Comparison of ENCODE assay signal across 24 mouse cellular contexts in genomic region chr9:110706784-110707183, GRCm38 (mm10). TPM values are rescaled to one million over a fixed set of nuclear protein-coding genes. Genes with fewer than 3 reads are reported as not detected.
DNase-seq lines count a peak whose midpoint lies in the region; TF ChIP-seq lines count a peak whose summit lies in the region.
"Had no signal": no experiment of that assay in that cellular context is flagged by ENCODE, and none has a peak within 500 bp of the region (broad histone marks: within the 10 kb centered on the region; RNA-seq: fewer than 3 reads in every experiment).

No protein-coding gene starts in this region.

- WGBS in macrophage (ENCODE audit: missing documents), result 5% methylated on average over 5 of the region's 5 CpGs

- H3K27ac ChIP-seq in layer of hippocampus, adult 2 months, result no peak overlapping the region
- H3K27ac ChIP-seq in macrophage, result 0 out of 2 replicates have a peak overlapping the region, but pooled peaks have one; percentile 13
- H3K27ac ChIP-seq: forebrain, embryonic 13.5 days; gastrocnemius, adult 2 months; hindbrain, embryonic 12.5 days; kidney, postnatal 0 days had no signal

- peaks cover 14% of the 10 kb centered on the region for H3K79me2 ChIP-seq in macrophage (ENCODE audit: inconsistent target)

- no peak for DNase-seq in layer of hippocampus, adult 2 months (ENCODE audit: low spot score in 2 of 2)
- no peak for DNase-seq in layer of hippocampus, adult 9-10 months (ENCODE audit: low spot score)
- DNase-seq in A20 (ENCODE audit: low read depth, low spot score) (peak; percentile 75), MEL-GATA-1-ER (ENCODE audit: extremely low read depth, low read depth) (peak; percentile 36)
- DNase-seq in cerebellum, postnatal 4 days (ENCODE audit: low spot score in 2 of 2), result no peak
- DNase-seq in adrenal gland, adult 18-20 months (ENCODE audit: low spot score in 2 of 2), result no peak
- no peak for DNase-seq in cerebellum, adult 11 months
- DNase-seq: adrenal gland, postnatal 25 days; cerebellum, adult 18-20 months; cerebellum, postnatal 25 days; gastrocnemius, adult 2 months; heart, postnatal 14 days; kidney, adult 18-20 months; lung, postnatal 10 days; right cerebral cortex, postnatal 14 days had no signal

- TF ChIP-seq CTCF in layer of hippocampus, adult 2 months (conservative IDR thresholded peaks at IDR 0.05), result peak; percentile 24

- no peak overlapping the region for H3K4me3 ChIP-seq in layer of hippocampus, adult 2 months
- H3K4me3 ChIP-seq in macrophage (ENCODE audit: inconsistent target), result no peak overlapping the region
- H3K4me3 ChIP-seq: forebrain, embryonic 13.5 days; gastrocnemius, adult 2 months; heart, embryonic 12.5 days; hindbrain, embryonic 12.5 days had no signal

- H3K36me3 ChIP-seq in macrophage (ENCODE audit: inconsistent target), result peaks cover 11% of the 10 kb centered on the region

RNA-seq across cellular contexts. Expression of gene Myl3, which starts 34.9 kb away (rescaled TPM):
- not detected for total RNA-seq in layer of hippocampus, adult 2 months (2021)
- not detected for total RNA-seq in macrophage (2018; cell fraction: chromatin; rRNA removed)
- not detected for total RNA-seq in macrophage (2018; cell fraction: cytosol; rRNA removed)
- not detected for total RNA-seq in macrophage (2018; cell fraction: nucleus; rRNA removed)
- not detected in 3 replicates for polyA plus RNA-seq in macrophage (2018)
- 1 to 10 TPM in 1 of 2 experiments, under 1 TPM in 1; 0.93 to 4.1 TPM for total RNA-seq in adrenal gland, adult 18-20 months (2021)
- total RNA-seq: adrenal gland, postnatal 25 days; layer of hippocampus, postnatal 14 days; midbrain, postnatal 0 days; neutrophil, adult 5-6 weeks had no signal
- polyA plus RNA-seq: liver, adult 2 months; midbrain, postnatal 0 days had no signal

RNA-seq across cellular contexts. Expression of gene Pth1r, which starts 40.2 kb away (rescaled TPM):
- 1 to 10 TPM; 4.4 to 5.0 TPM for total RNA-seq in layer of hippocampus, adult 2 months (2021)
- total RNA-seq in macrophage (2018; cell fraction: chromatin; rRNA removed), result under 1 TPM in 1 of 26 experiments, not detected in 25; 0.92 TPM
- total RNA-seq in macrophage (2018; cell fraction: cytosol; rRNA removed), result under 1 TPM in 4 of 26 experiments, not detected in 22; 0.09 to 0.38 (median 0.11) TPM
- not detected for total RNA-seq in macrophage (2018; cell fraction: nucleus; rRNA removed)
- polyA plus RNA-seq in macrophage (2018), result 0.16 TPM in 1 of 3 replicates, not detected in the others
- 10 to 100 TPM; 11.3 to 34.2 TPM for total RNA-seq in adrenal gland, adult 18-20 months (2021)
- total RNA-seq: neutrophil, adult 5-6 weeks had no signal

RNA-seq across cellular contexts. Expression of gene Ccdc12, which starts 50.5 kb away (rescaled TPM):
- 10 to 100 TPM; 50.2 to 66.0 TPM for total RNA-seq in layer of hippocampus, adult 2 months (2021)
- 100 to 1,000 TPM in 17 of 26 experiments, 10 to 100 TPM in 9; 46.5 to 229 (median 117) TPM for total RNA-seq in macrophage (2018; cell fraction: chromatin; rRNA removed)
- 100 to 1,000 TPM; 104 to 201 (median 145) TPM for total RNA-seq in macrophage (2018; cell fraction: cytosol; rRNA removed)
- total RNA-seq in macrophage (2018; cell fraction: nucleus; rRNA removed), result 100 to 1,000 TPM in 17 of 26 experiments, 10 to 100 TPM in 9; 43.2 to 258 (median 124) TPM
- 80.9 to 152 TPM (median 147 TPM) in 3 replicates for polyA plus RNA-seq in macrophage (2018)
- total RNA-seq in adrenal gland, adult 18-20 months (2021), result 10 to 100 TPM; 49.6 to 52.2 TPM

RNA-seq across cellular contexts. Expression of gene Nbeal2, which starts 52.8 kb away (rescaled TPM):
- total RNA-seq in layer of hippocampus, adult 2 months (2021), result 10 to 100 TPM; 17.7 to 18.0 TPM
- 100 to 1,000 TPM in 12 of 26 experiments, 10 to 100 TPM in 13, 1 to 10 TPM in 1; 6.2 to 170 (median 78.6) TPM for total RNA-seq in macrophage (2018; cell fraction: chromatin; rRNA removed)
- 10 to 100 TPM in 22 of 26 experiments, 1 to 10 TPM in 4; 7.3 to 21.7 (median 15.4) TPM for total RNA-seq in macrophage (2018; cell fraction: cytosol; rRNA removed)
- total RNA-seq in macrophage (2018; cell fraction: nucleus; rRNA removed), result 10 to 100 TPM in 23 of 26 experiments, 1 to 10 TPM in 3; 6.0 to 71.7 (median 37.9) TPM
- 8.6 to 16.6 TPM (median 14.0 TPM) in 3 replicates for polyA plus RNA-seq in macrophage (2018)
- 1 to 10 TPM; 8.5 to 9.8 TPM for total RNA-seq in adrenal gland, adult 18-20 months (2021)

Comparison
In these comparisons a context has a peak if more than half of its experiments do, and no peak if none do; other contexts are left out.
1. DNase-seq: peak in A20 (single experiment) and MEL-GATA-1-ER (single experiment); none in layer of hippocampus, adult 2 months (0 of 2), layer of hippocampus, adult 9-10 months (single experiment), cerebellum, postnatal 4 days (0 of 2), adrenal gland, adult 18-20 months (0 of 2) and cerebellum, adult 11 months (single experiment).